Mouse (Mus musculus): ENCODE results near the gene Avil. TPM values are rescaled to one million over a fixed set of nuclear protein-coding genes. Genes with fewer than 3 reads are reported as not detected.

Avil gene
- total and polyA plus RNA-seq, 3 experiments, result 10.1 to 49.7 (median 16.0) TPM

DNA sequence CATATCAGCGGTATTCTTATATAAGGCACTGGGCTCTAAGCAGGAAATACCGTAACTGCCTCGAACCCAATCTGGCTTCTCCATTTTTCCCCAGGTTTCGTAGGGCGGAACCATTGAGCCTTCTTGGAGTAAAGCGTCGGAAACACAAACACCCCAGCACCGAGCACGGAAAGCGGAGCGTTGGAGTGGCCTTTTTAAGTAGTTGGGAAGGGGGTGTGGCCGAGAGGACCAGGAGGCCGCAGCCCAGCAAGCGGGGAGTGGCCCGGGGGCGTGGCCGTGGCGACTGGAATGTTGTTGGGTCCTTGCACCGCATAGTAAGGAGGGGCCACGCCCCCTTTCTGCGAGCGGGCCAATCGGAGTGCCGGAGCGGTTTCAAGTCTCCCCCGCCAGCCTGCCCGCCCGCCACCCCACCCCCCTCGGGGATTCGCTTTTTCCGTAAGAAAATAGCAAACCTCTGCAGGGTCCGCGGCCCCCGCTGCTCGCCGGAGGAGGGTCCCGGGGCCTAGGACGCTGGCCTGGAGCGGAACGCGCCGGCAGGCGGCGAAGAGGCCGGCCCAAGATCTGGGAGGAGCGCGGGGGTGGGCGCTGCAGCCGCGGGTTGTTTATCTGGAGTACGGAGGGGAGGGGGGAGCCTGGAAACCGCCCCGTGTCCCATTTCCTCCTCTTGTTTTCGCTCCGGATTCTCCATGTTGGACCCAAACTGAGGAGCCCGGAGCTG is 22.1 kb upstream of the Avil start, which contains the start of gene Ctdsp2 (continued):
- TF ChIP-seq MEF2A (IDR thresholded peaks at IDR 0.05; ENCODE audit: extremely low read depth, insufficient replicate concordance, low read depth, low read length, poor library complexity, severe bottlenecking) (no peak), POLR2A (IDR thresholded peaks at IDR 0.05; ENCODE audit: control insufficient read depth in 1 of 2, insufficient read depth in 1 of 2, low read depth in 1 of 2, low read length in 2 of 2, poor library complexity in 1 of 2) (peak; percentile 69 to 79), ZNF384 (IDR thresholded peaks at IDR 0.05; ENCODE audit: low read depth, low read length) (no peak), ETS1 (IDR thresholded peaks at IDR 0.05; ENCODE audit: low read depth, low read length) (0 out of 2 replicates have a peak, but pooled peaks have one; percentile 17), TBP (IDR thresholded peaks at IDR 0.05; ENCODE audit: low read depth, low read length) (peak; percentile 92), E2F4 (IDR thresholded peaks at IDR 0.05; ENCODE audit: borderline replicate concordance, low read depth, low read length) (no peak), SMC3 (IDR thresholded peaks at IDR 0.05; ENCODE audit: low read depth, low read length) (no peak), RCOR1 (IDR thresholded peaks at IDR 0.05; ENCODE audit: low read depth, low read length) (no peak; the same call in 1 of the 2 replicates), NRF1 (IDR thresholded peaks at IDR 0.05; ENCODE audit: insufficient read depth, low read depth, low read length, poor library complexity, severe bottlenecking) (no peak), MYC (IDR thresholded peaks at IDR 0.05; ENCODE audit: low read depth, low read length) (no peak), EP300 (IDR thresholded peaks at IDR 0.05; ENCODE audit: low read depth in 1 of 2, low read length in 2 of 2) (0 out of 4 replicates have a peak, but pooled peaks of 1 of the 2 experiments have one; percentile 24), ZMIZ1 (IDR thresholded peaks at IDR 0.05; ENCODE audit: low read depth, low read length) (peak; percentile 91; the same call in 1 of the 2 replicates)

DNA sequence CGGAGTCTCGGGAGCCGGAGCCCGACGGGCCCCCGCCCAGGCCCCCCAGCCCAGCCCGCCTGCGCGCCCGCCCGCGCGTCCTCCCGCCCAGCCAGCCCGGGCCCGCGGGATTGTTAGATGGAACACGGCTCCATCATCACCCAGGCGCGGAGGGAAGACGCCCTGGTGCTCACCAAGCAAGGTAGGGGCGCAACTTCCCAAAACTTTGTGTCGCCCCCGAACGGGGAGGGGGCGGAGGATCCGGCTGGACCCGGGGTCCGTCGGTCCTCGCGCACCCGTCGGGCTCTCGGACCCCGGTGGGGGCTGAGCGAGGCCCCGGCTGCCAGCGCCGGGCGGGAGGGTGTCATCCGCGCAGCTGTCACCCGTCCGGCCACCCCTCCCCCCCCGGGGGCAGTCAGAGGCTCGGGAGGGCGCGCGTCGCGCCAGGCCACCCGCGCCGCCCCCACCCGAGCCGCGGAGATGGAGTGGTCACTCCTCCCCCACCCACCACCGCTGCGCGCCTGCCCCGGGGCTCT is 21.3 kb upstream of the Avil start:
- Histone ChIP-seq H3K36me3 (ENCODE audit: control insufficient read depth in 1 of 2, insufficient read depth in 2 of 2, low read length in 2 of 2) (peaks cover 0 to 5% of the 10 kb centered on the region in 2 experiments; a peak in 3 of 4 replicates), H3K9ac (ENCODE audit: control insufficient read depth, low read depth, low read length, poor library complexity, severe bottlenecking) (peak overlapping the region; percentile 76), H3K27me3 (ENCODE audit: control insufficient read depth in 1 of 2, insufficient read depth in 2 of 2, low read length in 2 of 2) (peaks cover 0 to 5% of the 10 kb centered on the region in 2 experiments; a peak in 3 of 4 replicates), H3K4me3 (ENCODE audit: control insufficient read depth in 1 of 2, insufficient read depth in 1 of 2, low read depth in 2 of 2, low read length in 2 of 2) (peak overlapping the region; percentile 76 to 89), H3K79me2 (ENCODE audit: control insufficient read depth, insufficient read depth, low read length, poor library complexity) (peaks cover 31% of the 10 kb centered on the region), H3K4me1 (ENCODE audit: control insufficient read depth in 1 of 2, insufficient read depth in 2 of 2, low read length in 2 of 2) (peaks cover 2 to 17% of the 10 kb centered on the region in 2 experiments; a peak in 2 of 4 replicates), H3K9me3 (replicated peaks; ENCODE audit: insufficient read depth, low read length) (no peaks in the 10 kb centered on the region), H3K27ac (ENCODE audit: control insufficient read depth, low read depth, low read length) (0 out of 2 replicates have a peak overlapping the region, but pooled peaks have one; percentile 31)
- no peak for TF ChIP-seq TCF12 (IDR thresholded peaks at IDR 0.05; ENCODE audit: low read depth, low read length)
- no peak for TF ChIP-seq RAD21 (IDR thresholded peaks at IDR 0.05; ENCODE audit: low read depth, low read length)
- TF ChIP-seq POLR2A (IDR thresholded peaks at IDR 0.05; ENCODE audit: control insufficient read depth in 1 of 2, insufficient read depth in 1 of 2, low read depth in 1 of 2, low read length in 2 of 2, poor library complexity in 1 of 2), result 0 out of 4 replicates have a peak, but pooled peaks of 1 of the 2 experiments have one; percentile 9
- TF ChIP-seq SIN3A (IDR thresholded peaks at IDR 0.05; ENCODE audit: low read length), result 0 out of 2 replicates have a peak, but pooled peaks have one; percentile 9
- TF ChIP-seq RCOR1 (IDR thresholded peaks at IDR 0.05; ENCODE audit: low read depth, low read length), result no peak
- TF ChIP-seq KAT2A (conservative IDR thresholded peaks at IDR 0.05; ENCODE audit: low read depth, low read length), result no peak
- TF ChIP-seq MXI1 (IDR thresholded peaks at IDR 0.05; ENCODE audit: low read depth, low read length), result peak; percentile 38; the same call in 1 of the 2 replicates
- no peak for TF ChIP-seq BHLHE40 (IDR thresholded peaks at IDR 0.05; ENCODE audit: borderline replicate concordance, low read depth, low read length)
- DNase-seq (ENCODE audit: low read depth, low spot score), result no peak
